Mouse (Mus musculus): Measurements from ENCODE around the gene Flrt1. TPM values are rescaled to one million over a fixed set of nuclear protein-coding genes. Genes with fewer than 3 reads are reported as not detected.

Flrt1 gene
- polyA plus RNA-seq, 1 experiment from 2014 or later = 9.2 TPM

DNA sequence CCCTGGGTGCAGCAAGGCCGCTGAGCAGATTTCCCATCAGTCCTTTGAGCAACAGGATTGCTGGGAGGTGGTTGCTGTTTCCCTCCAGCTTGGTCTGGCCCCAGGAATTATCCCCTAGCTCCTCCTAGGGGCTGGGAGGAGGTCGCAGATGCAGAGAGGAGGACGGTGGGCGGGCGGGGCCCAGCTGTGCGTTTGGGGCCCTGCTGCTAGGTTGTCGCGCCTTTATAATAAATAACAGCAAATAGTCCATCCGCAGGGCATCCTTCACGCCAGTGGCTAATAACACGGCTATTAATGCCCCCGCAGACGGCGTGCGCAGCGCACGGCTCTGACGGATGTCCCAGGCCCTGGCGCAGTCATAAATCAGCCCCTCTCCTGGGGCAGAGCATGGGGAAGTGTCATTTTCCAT lies 1.5 kb downstream of the Flrt1 start:
- Histone ChIP-seq H3K9ac (replicated peaks; ENCODE audit: low read depth, low read length) (no peak overlapping the region; the same call in 1 of the 2 replicates), H3K27ac (ENCODE audit: low read length) (peak overlapping the region; percentile 18; the same call in 1 of the 2 replicates), H3K9me3 (ENCODE audit: control insufficient read depth, low read depth, low read length) (no peaks in the 10 kb centered on the region), H3K4me3 (ENCODE audit: low read depth, low read length) (no peak overlapping the region), H3K27me3 (ENCODE audit: control insufficient read depth, insufficient read depth, low read length) (no peaks in the 10 kb centered on the region), H3K4me2 (replicated peaks; ENCODE audit: low read depth, low read length) (peak overlapping the region; percentile 36), H3K36me3 (ENCODE audit: control insufficient read depth, insufficient read depth, low read length) (no peaks in the 10 kb centered on the region), H3K4me1 (ENCODE audit: control insufficient read depth, insufficient read depth, low read length) (peaks cover 18% of the 10 kb centered on the region)
- peak; percentile 59; the same call in 1 of the 2 replicates for ATAC-seq (ENCODE audit: insufficient number of reproducible peaks, insufficient read depth, low FRiP score, low read depth)
- 16% methylated on average over 19 of the region's 19 CpGs for WGBS

DNA sequence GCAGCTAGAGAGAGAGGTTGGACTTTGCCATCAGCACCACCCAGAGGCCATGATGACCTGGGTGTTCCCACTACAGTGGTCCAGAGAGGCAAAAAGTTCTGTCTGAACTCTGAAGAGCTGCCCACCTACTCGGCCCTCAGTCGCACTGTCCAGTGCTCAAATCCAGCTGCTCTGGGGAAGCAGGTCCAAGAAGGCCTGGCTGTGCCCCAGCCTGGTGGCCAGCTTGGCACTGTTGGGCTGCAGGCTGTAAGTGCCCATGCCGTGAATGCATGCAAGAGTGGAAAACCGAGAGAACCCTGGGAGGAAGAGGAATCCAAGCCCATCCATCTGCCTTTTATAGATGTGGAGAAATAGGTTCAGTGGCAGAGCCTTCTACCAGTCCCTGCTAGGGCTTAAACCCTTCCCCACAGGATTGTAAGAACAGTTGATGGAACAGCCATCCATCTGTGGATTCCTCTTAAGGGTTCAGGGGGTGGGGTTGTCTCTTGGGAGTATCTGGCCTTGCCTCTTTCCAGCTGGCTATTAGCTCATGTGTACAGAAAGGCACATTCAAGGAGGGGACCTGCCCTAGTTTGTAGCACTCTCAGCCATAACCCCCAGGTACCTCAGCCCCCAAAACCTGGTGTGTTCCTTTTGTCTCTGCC lies 2.1 kb downstream of the Flrt1 start:
- peak overlapping the region; percentile 36 for H3K4me2 ChIP-seq (replicated peaks; ENCODE audit: low read depth, low read length)
- H3K4me3 ChIP-seq (ENCODE audit: low read depth, low read length) = no peak overlapping the region
- peak; percentile 57; the same call in 1 of the 2 replicates for ATAC-seq (ENCODE audit: insufficient number of reproducible peaks, insufficient read depth, low FRiP score, low read depth)
- H3K27ac ChIP-seq (ENCODE audit: low read length) = peak overlapping the region; percentile 74
- H3K4me1 ChIP-seq (ENCODE audit: control insufficient read depth, insufficient read depth, low read length) = peaks cover 18% of the 10 kb centered on the region
- 56% methylated on average over 4 of the region's 4 CpGs for WGBS
- H3K9ac ChIP-seq (replicated peaks; ENCODE audit: low read depth, low read length) = no peak overlapping the region; the same call in 1 of the 2 replicates
- H3K36me3 ChIP-seq (ENCODE audit: control insufficient read depth, insufficient read depth, low read length) = no peaks in the 10 kb centered on the region
- no peaks in the 10 kb centered on the region for H3K9me3 ChIP-seq (ENCODE audit: control insufficient read depth, low read depth, low read length)
- no peaks in the 10 kb centered on the region for H3K27me3 ChIP-seq (ENCODE audit: control insufficient read depth, insufficient read depth, low read length)

DNA sequence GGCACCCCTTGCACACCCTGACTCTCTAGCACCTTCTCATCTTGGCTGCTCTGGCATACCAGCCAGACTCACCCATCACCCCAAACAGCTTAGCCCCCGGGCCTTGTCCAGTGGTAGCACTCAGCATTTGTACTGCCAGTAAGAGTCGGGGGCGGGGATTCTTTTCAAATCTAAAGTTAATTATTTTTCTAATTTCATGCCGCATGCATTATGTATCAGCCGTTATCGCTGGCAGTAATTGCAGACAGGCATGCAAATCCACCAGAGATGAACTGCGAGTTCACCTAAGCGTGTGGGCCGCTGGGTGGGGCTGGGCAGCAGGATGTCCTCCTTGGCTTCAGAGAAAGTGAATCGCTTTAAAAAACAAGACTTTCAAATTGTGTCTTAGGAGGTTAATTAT lies 3.5 kb downstream of the Flrt1 start:
- no peak overlapping the region for H3K4me3 ChIP-seq (ENCODE audit: low read depth, low read length)
- no peak for ATAC-seq (ENCODE audit: insufficient number of reproducible peaks, insufficient read depth, low FRiP score, low read depth)
- H3K27me3 ChIP-seq (ENCODE audit: control insufficient read depth, insufficient read depth, low read length) = 0 out of 2 replicates have a peak, but pooled peaks cover under 1% of the 10 kb centered on the region
- peaks cover 18% of the 10 kb centered on the region for H3K4me1 ChIP-seq (ENCODE audit: control insufficient read depth, insufficient read depth, low read length)
- no peak overlapping the region for H3K9ac ChIP-seq (replicated peaks; ENCODE audit: low read depth, low read length)
- no peaks in the 10 kb centered on the region for H3K36me3 ChIP-seq (ENCODE audit: control insufficient read depth, insufficient read depth, low read length)
- WGBS = 88% methylated on average over 10 of the region's 10 CpGs
- H3K9me3 ChIP-seq (ENCODE audit: control insufficient read depth, low read depth, low read length) = no peaks in the 10 kb centered on the region
- H3K4me2 ChIP-seq (replicated peaks; ENCODE audit: low read depth, low read length) = no peak overlapping the region
- no peak overlapping the region for H3K27ac ChIP-seq (ENCODE audit: low read length)

DNA sequence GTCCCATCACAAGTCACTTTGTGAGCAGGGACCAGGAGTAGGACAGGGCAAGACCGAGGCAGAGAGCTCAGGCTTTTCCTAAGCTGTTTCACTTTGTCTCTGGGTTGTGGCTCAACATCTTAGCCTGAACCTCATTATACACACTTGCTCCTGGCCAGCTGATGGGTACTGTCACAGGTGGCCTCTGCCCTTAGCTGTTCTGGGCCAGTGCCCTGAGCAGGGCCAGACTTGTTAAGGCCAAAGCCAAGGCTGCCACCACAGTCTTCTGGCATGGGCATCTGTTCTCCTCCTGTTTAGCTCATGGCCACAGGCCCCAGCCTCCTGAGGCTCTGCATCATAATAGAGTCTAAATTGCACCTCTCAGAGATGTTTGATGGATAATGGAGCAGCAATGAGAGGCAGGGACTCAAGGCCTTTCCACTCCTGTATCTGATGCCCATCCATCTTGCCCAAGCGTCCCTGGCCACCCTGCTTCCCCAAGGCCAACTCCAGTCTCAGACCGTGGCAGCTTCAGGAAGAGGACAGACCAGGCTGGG lies 5.8 kb downstream of the Flrt1 start:
- Histone ChIP-seq H3K9me3 (ENCODE audit: control insufficient read depth, low read depth, low read length) (no peaks in the 10 kb centered on the region), H3K27me3 (ENCODE audit: control insufficient read depth, insufficient read depth, low read length) (peaks cover 6% of the 10 kb centered on the region; the same call in 1 of the 2 replicates), H3K36me3 (ENCODE audit: control insufficient read depth, insufficient read depth, low read length) (no peaks in the 10 kb centered on the region), H3K4me2 (replicated peaks; ENCODE audit: low read depth, low read length) (no peak overlapping the region), H3K27ac (ENCODE audit: low read length) (no peak overlapping the region), H3K9ac (replicated peaks; ENCODE audit: low read depth, low read length) (no peak overlapping the region), H3K4me1 (ENCODE audit: control insufficient read depth, insufficient read depth, low read length) (peaks cover 18% of the 10 kb centered on the region), H3K4me3 (ENCODE audit: low read depth, low read length) (no peak overlapping the region)
- 79% methylated on average over 3 of the region's 3 CpGs for WGBS
- no peak for ATAC-seq (ENCODE audit: insufficient number of reproducible peaks, insufficient read depth, low FRiP score, low read depth)

DNA sequence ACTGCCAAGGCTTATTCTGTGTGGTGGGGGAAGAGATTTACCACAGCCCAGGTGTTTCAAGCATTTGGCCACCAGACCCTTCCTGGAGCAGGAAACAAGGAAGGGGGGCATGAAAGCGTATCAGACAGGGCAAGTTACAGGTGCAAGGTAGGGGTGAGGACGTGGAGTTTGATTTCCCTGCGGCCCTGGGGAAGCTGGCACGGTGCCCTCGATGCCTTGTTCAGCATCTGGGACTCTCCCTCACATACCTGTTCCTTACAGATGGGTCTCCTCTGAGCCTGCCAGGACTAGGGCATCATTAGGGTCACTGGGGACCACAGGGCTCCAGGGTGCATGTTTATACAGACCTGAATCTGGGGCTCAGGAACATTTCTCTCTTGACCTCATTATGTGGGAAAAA lies 12.8 kb downstream of the Flrt1 start:
- 0 out of 2 replicates have a peak, but pooled peaks cover 6% of the 10 kb centered on the region for H3K4me1 ChIP-seq (ENCODE audit: control insufficient read depth, insufficient read depth, low read length)
- no peak overlapping the region for H3K4me2 ChIP-seq (replicated peaks; ENCODE audit: low read depth, low read length)
- no peaks in the 10 kb centered on the region for H3K9me3 ChIP-seq (ENCODE audit: control insufficient read depth, low read depth, low read length)
- H3K27me3 ChIP-seq (ENCODE audit: control insufficient read depth, insufficient read depth, low read length) = peaks cover 6% of the 10 kb centered on the region; the same call in 1 of the 2 replicates
- no peak for ATAC-seq (ENCODE audit: insufficient number of reproducible peaks, insufficient read depth, low FRiP score, low read depth)
- no peak overlapping the region for H3K9ac ChIP-seq (replicated peaks; ENCODE audit: low read depth, low read length)
- no peak overlapping the region for H3K4me3 ChIP-seq (ENCODE audit: low read depth, low read length)
- 85% methylated on average over 5 of the region's 5 CpGs for WGBS
- no peaks in the 10 kb centered on the region for H3K36me3 ChIP-seq (ENCODE audit: control insufficient read depth, insufficient read depth, low read length)
- H3K27ac ChIP-seq (ENCODE audit: low read length) = no peak overlapping the region

DNA sequence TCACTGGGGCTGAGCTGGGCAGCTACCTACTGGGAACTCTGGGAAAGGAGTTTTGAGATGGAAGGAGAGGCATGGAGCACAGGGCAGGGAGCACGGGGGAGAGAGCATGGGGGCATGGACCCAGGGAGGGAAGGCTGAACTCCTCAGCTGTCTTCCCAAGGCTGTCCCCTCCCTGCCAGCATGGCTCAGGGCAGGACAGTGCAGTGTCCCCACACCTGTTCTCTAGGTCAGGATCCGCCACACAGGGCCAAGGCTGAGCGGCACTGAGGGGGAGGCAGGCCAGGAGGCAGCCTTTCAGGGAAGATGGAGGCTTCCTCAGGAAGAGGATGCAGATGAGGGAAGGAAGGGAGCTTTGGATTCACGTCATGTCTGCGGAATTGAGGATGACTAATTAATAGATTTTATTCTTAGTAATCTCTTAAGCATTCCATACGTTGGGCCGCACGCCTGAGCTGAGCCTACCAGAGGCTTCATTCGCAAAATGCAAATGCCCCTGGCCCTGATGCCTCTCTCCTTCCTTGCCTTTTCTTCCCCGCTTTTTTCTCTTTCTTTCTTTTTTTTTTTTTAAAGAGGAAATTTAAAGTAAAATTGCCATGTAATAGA lies 14.0 kb downstream of the Flrt1 start:
- Histone ChIP-seq H3K9me3 (ENCODE audit: control insufficient read depth, low read depth, low read length) (no peaks in the 10 kb centered on the region), H3K4me1 (ENCODE audit: control insufficient read depth, insufficient read depth, low read length) (0 out of 2 replicates have a peak, but pooled peaks cover 6% of the 10 kb centered on the region), H3K9ac (replicated peaks; ENCODE audit: low read depth, low read length) (no peak overlapping the region), H3K4me2 (replicated peaks; ENCODE audit: low read depth, low read length) (no peak overlapping the region), H3K27me3 (ENCODE audit: control insufficient read depth, insufficient read depth, low read length) (peaks cover 3% of the 10 kb centered on the region; the same call in 1 of the 2 replicates), H3K4me3 (ENCODE audit: low read depth, low read length) (no peak overlapping the region), H3K36me3 (ENCODE audit: control insufficient read depth, insufficient read depth, low read length) (no peaks in the 10 kb centered on the region), H3K27ac (ENCODE audit: low read length) (no peak overlapping the region; the same call in 1 of the 2 replicates)
- ATAC-seq (ENCODE audit: insufficient number of reproducible peaks, insufficient read depth, low FRiP score, low read depth) = no peak
- 74% methylated on average over 10 of the region's 10 CpGs for WGBS

DNA sequence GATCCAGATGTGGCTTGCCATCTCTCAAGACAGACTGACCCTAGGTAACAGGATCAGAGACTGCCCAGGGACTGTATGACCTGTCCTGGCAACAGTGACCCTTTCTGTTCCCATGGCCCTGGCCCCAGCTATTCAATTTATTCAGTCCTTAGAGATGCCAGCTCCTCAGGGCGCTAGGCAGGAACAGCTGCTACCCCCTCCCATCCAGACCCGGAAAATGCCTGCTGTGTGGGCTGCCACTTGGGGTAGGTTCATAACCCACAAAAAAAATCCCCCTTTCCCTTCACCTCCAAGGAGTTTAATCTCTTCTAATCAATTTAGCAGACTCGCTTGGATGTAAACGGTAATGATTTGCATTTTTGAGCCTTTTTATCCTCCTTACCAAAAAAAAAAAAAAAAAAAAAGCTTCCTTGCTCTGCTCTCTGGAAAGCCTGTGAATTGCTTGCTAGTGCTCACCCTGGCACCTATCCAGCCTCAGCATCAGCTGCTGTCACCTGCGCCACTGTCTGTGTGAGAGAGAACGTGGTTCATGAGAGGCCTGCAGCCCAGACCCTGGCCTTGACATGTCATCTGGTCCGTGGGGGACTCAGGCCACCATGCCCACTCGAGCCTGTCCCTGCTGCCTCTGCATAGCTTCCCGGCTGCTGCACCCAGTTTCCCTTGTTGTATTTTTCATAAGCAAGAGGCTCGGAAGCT lies 15.0 kb downstream of the Flrt1 start:
- Histone ChIP-seq H3K4me1 (ENCODE audit: control insufficient read depth, insufficient read depth, low read length) (0 out of 2 replicates have a peak, but pooled peaks cover 6% of the 10 kb centered on the region), H3K4me3 (ENCODE audit: low read depth, low read length) (no peak overlapping the region), H3K27me3 (ENCODE audit: control insufficient read depth, insufficient read depth, low read length) (no peaks in the 10 kb centered on the region), H3K9me3 (ENCODE audit: control insufficient read depth, low read depth, low read length) (no peaks in the 10 kb centered on the region), H3K27ac (ENCODE audit: low read length) (no peak overlapping the region), H3K9ac (replicated peaks; ENCODE audit: low read depth, low read length) (no peak overlapping the region), H3K4me2 (replicated peaks; ENCODE audit: low read depth, low read length) (no peak overlapping the region), H3K36me3 (ENCODE audit: control insufficient read depth, insufficient read depth, low read length) (no peaks in the 10 kb centered on the region)
- WGBS = 42% methylated on average over 10 of the region's 10 CpGs
- ATAC-seq (ENCODE audit: insufficient number of reproducible peaks, insufficient read depth, low FRiP score, low read depth) = no peak

DNA sequence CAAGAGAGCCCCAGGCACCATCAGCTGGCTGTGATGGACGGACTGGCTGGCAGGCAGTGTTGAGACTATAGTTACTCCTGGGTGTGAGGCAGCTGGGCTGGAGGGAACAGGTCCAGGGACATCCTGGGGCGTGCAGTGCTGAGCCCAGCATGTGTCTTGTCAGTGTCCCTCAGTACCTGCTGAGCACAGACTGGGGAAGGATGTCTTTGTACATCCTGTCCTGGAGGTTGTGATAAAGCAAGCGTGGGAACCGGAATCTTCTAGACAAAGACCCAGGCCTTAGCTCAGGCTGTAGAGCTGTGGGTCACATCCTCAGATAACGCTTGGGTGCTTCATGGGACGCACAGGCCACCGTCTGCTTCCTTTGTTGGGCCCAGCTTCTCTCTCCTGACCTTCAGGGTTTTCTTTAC lies 15.7 kb downstream of the Flrt1 start:
- 0 out of 2 replicates have a peak, but pooled peaks cover 6% of the 10 kb centered on the region for H3K4me1 ChIP-seq (ENCODE audit: control insufficient read depth, insufficient read depth, low read length)
- no peak overlapping the region for H3K27ac ChIP-seq (ENCODE audit: low read length)
- H3K9me3 ChIP-seq (ENCODE audit: control insufficient read depth, low read depth, low read length) = no peaks in the 10 kb centered on the region
- no peak for ATAC-seq (ENCODE audit: insufficient number of reproducible peaks, insufficient read depth, low FRiP score, low read depth)
- 72% methylated on average over 7 of the region's 7 CpGs for WGBS
- no peaks in the 10 kb centered on the region for H3K27me3 ChIP-seq (ENCODE audit: control insufficient read depth, insufficient read depth, low read length)
- no peak overlapping the region for H3K4me3 ChIP-seq (ENCODE audit: low read depth, low read length)
- H3K9ac ChIP-seq (replicated peaks; ENCODE audit: low read depth, low read length) = no peak overlapping the region
- H3K4me2 ChIP-seq (replicated peaks; ENCODE audit: low read depth, low read length) = no peak overlapping the region
- no peaks in the 10 kb centered on the region for H3K36me3 ChIP-seq (ENCODE audit: control insufficient read depth, insufficient read depth, low read length)
